Mouse (Mus musculus) liver, embryonic 14.5 days (tissue): ENCODE results near the gene Hist1h3h. TPM values are rescaled to one million over a fixed set of nuclear protein-coding genes. Genes with fewer than 3 reads are reported as not detected.

ENCODE experiments used
- ATAC-seq: fragments of 200-750 bp; cut with Nextera tagmentation; 2 replicates; pipeline ENCODE4 v1.8.0; 2017; ENCODE audit warnings: moderate number of reproducible peaks, mild to moderate bottlenecking, moderate library complexity; ENCODE audit not compliant: insufficient read depth
- DNase-seq, 3 experiments: peaks; one replicate each; pipeline ENCODE4 v3.0.0-alpha.2; 2012 to 2013; ENCODE audit warnings: low read depth in 3 of 3, low spot score in 3 of 3
- H3K27ac ChIP-seq: fragments of 300-500 bp; sonication (generic); 2 replicates; pipeline ENCODE4 v1.5.1; 2014; ENCODE audit warnings: moderate library complexity, mild to moderate bottlenecking, control low read depth, inconsistent platforms
- H3K27me3 ChIP-seq: fragments of 300-500 bp; sonication (generic); 2 replicates; pipeline ENCODE4 v1.6.1; 2014; ENCODE audit warnings: mild to moderate bottlenecking, low read length, moderate library complexity; ENCODE audit not compliant: control insufficient read depth, insufficient read depth
- H3K36me3 ChIP-seq: fragments of 300-500 bp; sonication (generic); replicated peaks from 2 replicates; pipeline ENCODE4 v1.6.1; 2014; ENCODE audit warnings: low read depth; ENCODE audit not compliant: control insufficient read depth, insufficient read depth
- H3K4me1 ChIP-seq, 2 experiments: fragments of 200-500 bp in 1 of 2; fragments of 300-500 bp in 1 of 2; sonication (generic) in 1 of 2; replicated peaks; 2 replicates each; pipeline ENCODE4 v1.6.1; 2012 to 2014; ENCODE audit warnings: antibody characterized with exemption in 1 of 2, inconsistent platforms in 1 of 2, low read length in 1 of 2; ENCODE audit not compliant: control insufficient read depth in 2 of 2, insufficient read depth in 2 of 2
- H3K4me2 ChIP-seq: fragments of 300-500 bp; sonication (generic); 2 replicates; pipeline ENCODE4 v1.6.1; 2014; ENCODE audit warnings: low read depth, mild to moderate bottlenecking, control low read depth, moderate library complexity
- H3K4me3 ChIP-seq, 2 experiments: fragments of 200-500 bp in 1 of 2; fragments of 300-500 bp in 1 of 2; sonication (generic) in 1 of 2; 2 replicates each; pipeline ENCODE4 v1.5.1; 2012 to 2014; ENCODE audit warnings: low read depth in 2 of 2, low read length in 2 of 2, mild to moderate bottlenecking in 2 of 2, control low read depth in 1 of 2, inconsistent platforms in 1 of 2, moderate library complexity in 1 of 2; ENCODE audit not compliant: insufficient read depth in 1 of 2
- H3K9ac ChIP-seq: fragments of 300-500 bp; sonication (generic); replicated peaks from 2 replicates; pipeline ENCODE4 v1.6.1; 2014; ENCODE audit warnings: mild to moderate bottlenecking, control low read depth, moderate library complexity
- H3K9me3 ChIP-seq: fragments of 300-500 bp; sonication (generic); 2 replicates; pipeline ENCODE4 v1.6.1; 2016; ENCODE audit warnings: low read length, mixed read lengths; ENCODE audit not compliant: control insufficient read depth
- CTCF ChIP-seq: IDR thresholded peaks from 2 replicates; pipeline ENCODE4 v1.5.1; 2016; ENCODE audit warnings: antibody characterized with exemption, low read depth, control low read depth
- EP300 ChIP-seq: IDR thresholded peaks from 2 replicates; pipeline ENCODE4 v1.6.1; 2016; ENCODE audit warnings: antibody characterized with exemption, low read depth
- WGBS: fragments of 180-500 bp; shearing (Covaris S2); extraction: QIAGEN DNeasy Blood & Tissue Kit; methylation state at CpG from one replicate; pipeline ENCODE4 v1.1.7; 2014; ENCODE audit not compliant: insufficient replicate concordance; 5-methylcytosine and 5-hydroxymethylcytosine counted together
- microRNA-seq: library from miRNA; unstranded; fragments of <30 nt; microRNA quantifications from one replicate; pipeline ENCODE4, GENCODE M21; 2016
- polyA plus RNA-seq, 2 experiments: library from polyadenylated mRNA; depleted of rRNA in 1 of 2; stranded (reverse) in 1 of 2; unstranded in 1 of 2; fragments of >200 nt; fragmentation: Nextera tagmentation in 1 of 2; extraction: Ambion mirVana in 1 of 2; gene quantifications; 2 replicates each; pipeline versions ENCODE4 v1.2.1 to v1.2.3; 2012 to 2014

Hist1h3h gene
- polyA plus RNA-seq, 2 experiments: 7.9 to 31.3 TPM

DNA sequence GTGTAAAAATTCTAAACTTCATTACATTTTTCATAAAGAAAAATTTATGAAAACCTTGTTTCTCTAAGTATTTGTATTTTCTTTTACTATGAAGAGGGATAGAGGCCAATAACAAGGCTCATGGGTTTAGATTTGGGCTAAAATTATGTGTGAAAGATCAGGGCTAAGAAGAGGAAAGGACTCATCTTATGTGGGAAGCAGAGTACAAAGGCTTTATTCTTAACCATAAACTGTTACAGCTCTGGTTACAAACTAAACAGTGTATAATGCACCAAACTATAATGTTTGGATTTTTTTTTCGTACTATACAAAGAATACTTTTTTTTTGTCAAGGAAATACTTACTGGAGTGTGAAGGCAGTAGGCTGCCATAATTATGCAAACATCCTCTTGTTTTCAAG lies 38.2 kb downstream of the Hist1h3h start:
- Histone ChIP-seq H3K36me3 (no peaks in the 10 kb centered on the region), H3K4me3 (peak overlapping the region; percentile 21 to 62; a peak in 3 of 4 replicates), H3K4me2 (peak overlapping the region; percentile 79), H3K27me3 (no peaks in the 10 kb centered on the region), H3K27ac (peak overlapping the region; percentile 99), H3K9ac (peak overlapping the region; percentile 85), H3K4me1 (peaks cover 9 to 12% of the 10 kb centered on the region in 2 experiments), H3K9me3 (no peaks in the 10 kb centered on the region)
- ATAC-seq (no peak), DNase-seq (no peak)
- 61% methylated on average over 1 of the region's 1 CpGs for WGBS
- TF ChIP-seq CTCF (no peak), EP300 (no peak)

Small RNA genes within 50 kb of the gene (microRNA-seq; reads per million reads assigned to microRNA genes)
- gene Gm44357 (not detected), gene Gm44367 (1.3 reads per million), gene Gm44454 (1.7 reads per million)

Other genes with a start within 250 kb of the Hist1h3h start
Only the 30 nearest of the 32 such genes appear.
- not detected in 2 replicates for gene Gm10065, start 238.2 kb upstream of the Hist1h3h start, polyA plus RNA-seq (2012; rRNA removed)
- not detected in 2 replicates for gene Gm10065, start 238.2 kb upstream of the Hist1h3h start, polyA plus RNA-seq (2014; fragmentation: Nextera tagmentation; extraction: Ambion mirVana)
- 0.15 and 0.66 TPM in 2 replicates for gene AK157302, start 222.4 kb upstream of the Hist1h3h start, polyA plus RNA-seq (2012; rRNA removed)
- gene AK157302, start 222.4 kb upstream of the Hist1h3h start, polyA plus RNA-seq (2014; fragmentation: Nextera tagmentation; extraction: Ambion mirVana): 0.94 and 1.1 TPM in 2 replicates
- 5.7 and 26.8 TPM in 2 replicates for gene Gm11273, start 216.2 kb upstream of the Hist1h3h start, polyA plus RNA-seq (2012; rRNA removed)
- 5.5 and 6.9 TPM in 2 replicates for gene Gm11273, start 216.2 kb upstream of the Hist1h3h start, polyA plus RNA-seq (2014; fragmentation: Nextera tagmentation; extraction: Ambion mirVana)
- gene Zkscan8, start 186.5 kb upstream of the Hist1h3h start, polyA plus RNA-seq (2012; rRNA removed): 2.0 and 2.1 TPM in 2 replicates
- 1.4 and 1.9 TPM in 2 replicates for gene Zkscan8, start 186.5 kb upstream of the Hist1h3h start, polyA plus RNA-seq (2014; fragmentation: Nextera tagmentation; extraction: Ambion mirVana)
- not detected in 2 replicates for gene Olfr1366, start 174.9 kb upstream of the Hist1h3h start, polyA plus RNA-seq (2012; rRNA removed)
- not detected in 2 replicates for gene Olfr1366, start 174.9 kb upstream of the Hist1h3h start, polyA plus RNA-seq (2014; fragmentation: Nextera tagmentation; extraction: Ambion mirVana)
- gene Olfr1535, start 157.8 kb upstream of the Hist1h3h start, polyA plus RNA-seq (2012; rRNA removed): not detected in 2 replicates
- not detected in 2 replicates for gene Olfr1535, start 157.8 kb upstream of the Hist1h3h start, polyA plus RNA-seq (2014; fragmentation: Nextera tagmentation; extraction: Ambion mirVana)
- not detected in 2 replicates for gene Olfr1364, start 135.9 kb upstream of the Hist1h3h start, polyA plus RNA-seq (2012; rRNA removed)
- gene Olfr1364, start 135.9 kb upstream of the Hist1h3h start, polyA plus RNA-seq (2014; fragmentation: Nextera tagmentation; extraction: Ambion mirVana): not detected in 2 replicates
- gene Olfr1362, start 103.6 kb upstream of the Hist1h3h start, polyA plus RNA-seq (2012; rRNA removed): not detected in 2 replicates
- not detected in 2 replicates for gene Olfr1362, start 103.6 kb upstream of the Hist1h3h start, polyA plus RNA-seq (2014; fragmentation: Nextera tagmentation; extraction: Ambion mirVana)
- not detected in 2 replicates for gene Olfr11, start 75.1 kb upstream of the Hist1h3h start, polyA plus RNA-seq (2012; rRNA removed)
- gene Olfr11, start 75.1 kb upstream of the Hist1h3h start, polyA plus RNA-seq (2014; fragmentation: Nextera tagmentation; extraction: Ambion mirVana): not detected in 2 replicates
- gene Olfr1361, start 54.3 kb upstream of the Hist1h3h start, polyA plus RNA-seq (2012; rRNA removed): not detected in 2 replicates
- gene Olfr1361, start 54.3 kb upstream of the Hist1h3h start, polyA plus RNA-seq (2014; fragmentation: Nextera tagmentation; extraction: Ambion mirVana): not detected in 2 replicates
- gene Olfr1360, start 40.3 kb upstream of the Hist1h3h start, polyA plus RNA-seq (2012; rRNA removed): not detected in 2 replicates
- not detected in 2 replicates for gene Olfr1360, start 40.3 kb upstream of the Hist1h3h start, polyA plus RNA-seq (2014; fragmentation: Nextera tagmentation; extraction: Ambion mirVana)
- gene Olfr1359, start 19.5 kb upstream of the Hist1h3h start, polyA plus RNA-seq (2012; rRNA removed): not detected in 2 replicates
- not detected in 2 replicates for gene Olfr1359, start 19.5 kb upstream of the Hist1h3h start, polyA plus RNA-seq (2014; fragmentation: Nextera tagmentation; extraction: Ambion mirVana)
- gene Hist1h2bl, start 1.5 kb upstream of the Hist1h3h start, polyA plus RNA-seq (2012; rRNA removed): 16.0 and 24.7 TPM in 2 replicates
- gene Hist1h2bl, start 1.5 kb upstream of the Hist1h3h start, polyA plus RNA-seq (2014; fragmentation: Nextera tagmentation; extraction: Ambion mirVana): 2.2 and 4.8 TPM in 2 replicates
- 6.9 and 22.2 TPM in 2 replicates for gene Hist1h2ai, start 1.2 kb upstream of the Hist1h3h start, polyA plus RNA-seq (2012; rRNA removed)
- 15.0 and 22.5 TPM in 2 replicates for gene Hist1h2ai, start 1.2 kb upstream of the Hist1h3h start, polyA plus RNA-seq (2014; fragmentation: Nextera tagmentation; extraction: Ambion mirVana)
- gene Hist1h2bm, start 4.4 kb downstream of the Hist1h3h start, polyA plus RNA-seq (2012; rRNA removed): 18.2 and 36.3 TPM in 2 replicates
- gene Hist1h2bm, start 4.4 kb downstream of the Hist1h3h start, polyA plus RNA-seq (2014; fragmentation: Nextera tagmentation; extraction: Ambion mirVana): 4.0 and 5.0 TPM in 2 replicates
- gene Hist1h4j, start 17.4 kb downstream of the Hist1h3h start, polyA plus RNA-seq (2012; rRNA removed): 24.0 and 29.5 TPM in 2 replicates
- 0.52 and 1.1 TPM in 2 replicates for gene Hist1h4j, start 17.4 kb downstream of the Hist1h3h start, polyA plus RNA-seq (2014; fragmentation: Nextera tagmentation; extraction: Ambion mirVana)
- gene Hist1h4k, start 32.8 kb downstream of the Hist1h3h start, polyA plus RNA-seq (2012; rRNA removed): 16.2 and 32.8 TPM in 2 replicates
- 2.7 and 5.5 TPM in 2 replicates for gene Hist1h4k, start 32.8 kb downstream of the Hist1h3h start, polyA plus RNA-seq (2014; fragmentation: Nextera tagmentation; extraction: Ambion mirVana)
- gene Hist1h2ak, start 36.2 kb downstream of the Hist1h3h start, polyA plus RNA-seq (2012; rRNA removed): 61.7 and 194 TPM in 2 replicates
- 11.6 and 13.2 TPM in 2 replicates for gene Hist1h2ak, start 36.2 kb downstream of the Hist1h3h start, polyA plus RNA-seq (2014; fragmentation: Nextera tagmentation; extraction: Ambion mirVana)
- 25.2 and 29.5 TPM in 2 replicates for gene Hist1h2bn, start 36.5 kb downstream of the Hist1h3h start, polyA plus RNA-seq (2012; rRNA removed)
- 5.4 and 5.7 TPM in 2 replicates for gene Hist1h2bn, start 36.5 kb downstream of the Hist1h3h start, polyA plus RNA-seq (2014; fragmentation: Nextera tagmentation; extraction: Ambion mirVana)
- gene Hist1h1b, start 63.0 kb downstream of the Hist1h3h start, polyA plus RNA-seq (2012; rRNA removed): 8.2 and 9.4 TPM in 2 replicates
- gene Hist1h1b, start 63.0 kb downstream of the Hist1h3h start, polyA plus RNA-seq (2014; fragmentation: Nextera tagmentation; extraction: Ambion mirVana): 19.7 and 20.6 TPM in 2 replicates
- 37.6 and 93.8 TPM in 2 replicates for gene Hist1h3i, start 65.7 kb downstream of the Hist1h3h start, polyA plus RNA-seq (2012; rRNA removed)
- gene Hist1h3i, start 65.7 kb downstream of the Hist1h3h start, polyA plus RNA-seq (2014; fragmentation: Nextera tagmentation; extraction: Ambion mirVana): 299 and 331 TPM in 2 replicates
- 10.9 and 22.9 TPM in 2 replicates for gene Hist1h2an, start 69.6 kb downstream of the Hist1h3h start, polyA plus RNA-seq (2012; rRNA removed)
- gene Hist1h2an, start 69.6 kb downstream of the Hist1h3h start, polyA plus RNA-seq (2014; fragmentation: Nextera tagmentation; extraction: Ambion mirVana): 12.7 and 14.7 TPM in 2 replicates
- gene Hist1h2bp, start 69.8 kb downstream of the Hist1h3h start, polyA plus RNA-seq (2012; rRNA removed): 2.6 and 4.2 TPM in 2 replicates
- gene Hist1h2bp, start 69.8 kb downstream of the Hist1h3h start, polyA plus RNA-seq (2014; fragmentation: Nextera tagmentation; extraction: Ambion mirVana): 3.0 and 4.1 TPM in 2 replicates
- 13.1 and 13.4 TPM in 2 replicates for gene Hist1h2bq, start 92.5 kb downstream of the Hist1h3h start, polyA plus RNA-seq (2012; rRNA removed)
- 16.9 and 21.6 TPM in 2 replicates for gene Hist1h2bq, start 92.5 kb downstream of the Hist1h3h start, polyA plus RNA-seq (2014; fragmentation: Nextera tagmentation; extraction: Ambion mirVana)
- 0.24 TPM in 1 of 2 replicates, not detected in the other for gene Hist1h2ao, start 92.8 kb downstream of the Hist1h3h start, polyA plus RNA-seq (2012; rRNA removed)
- 3.4 TPM in 1 of 2 replicates, not detected in the other for gene Hist1h2ao, start 92.8 kb downstream of the Hist1h3h start, polyA plus RNA-seq (2014; fragmentation: Nextera tagmentation; extraction: Ambion mirVana)
- gene Hist1h4m, start 94.1 kb downstream of the Hist1h3h start, polyA plus RNA-seq (2012; rRNA removed): not detected in 2 replicates
- not detected in 2 replicates for gene Hist1h4m, start 94.1 kb downstream of the Hist1h3h start, polyA plus RNA-seq (2014; fragmentation: Nextera tagmentation; extraction: Ambion mirVana)
- 37.4 and 50.3 TPM in 2 replicates for gene Hist1h4n, start 114.5 kb downstream of the Hist1h3h start, polyA plus RNA-seq (2012; rRNA removed)
- 33.6 and 35.5 TPM in 2 replicates for gene Hist1h4n, start 114.5 kb downstream of the Hist1h3h start, polyA plus RNA-seq (2014; fragmentation: Nextera tagmentation; extraction: Ambion mirVana)
- 88.3 and 95.9 TPM in 2 replicates for gene Hist1h2ap, start 115.8 kb downstream of the Hist1h3h start, polyA plus RNA-seq (2012; rRNA removed)
- 6,830 and 6,963 TPM in 2 replicates for gene Hist1h2ap, start 115.8 kb downstream of the Hist1h3h start, polyA plus RNA-seq (2014; fragmentation: Nextera tagmentation; extraction: Ambion mirVana)
- 3.4 and 9.6 TPM in 2 replicates for gene Hist1h2br, start 116.1 kb downstream of the Hist1h3h start, polyA plus RNA-seq (2012; rRNA removed)
- gene Hist1h2br, start 116.1 kb downstream of the Hist1h3h start, polyA plus RNA-seq (2014; fragmentation: Nextera tagmentation; extraction: Ambion mirVana): 18.0 and 22.9 TPM in 2 replicates
- gene Zfp184, start 227.4 kb downstream of the Hist1h3h start, polyA plus RNA-seq (2012; rRNA removed): 0.30 and 0.41 TPM in 2 replicates
- 0.50 and 0.82 TPM in 2 replicates for gene Zfp184, start 227.4 kb downstream of the Hist1h3h start, polyA plus RNA-seq (2014; fragmentation: Nextera tagmentation; extraction: Ambion mirVana)